Mouse (Mus musculus): ENCODE measurements at regions not wholly inside any gene's neighbourhood (a gene's known extent, or its start where the extent isn't known, plus 50 kb on each side); places are given as distances from the start of the nearest gene placed in this dataset.
A peak's percentile ranks its signal among the peaks of the same experiment; 100 is the strongest.
"Not testable (repeated sequence)": the region's sequence is repeated elsewhere in the genome, so short reads cannot be mapped to it uniquely, and the experiment has no call there.

- DNase-seq = no peak
Observed at GRCm38 (mm10) chr12:9655794-9656193, 85.9 kb downstream of the Osr1 start.

- DNase-seq = no peak
Observed at GRCm38 (mm10) chr12:9656324-9656723, 86.4 kb downstream of the Osr1 start.

- DNase-seq = no peak
Observed at GRCm38 (mm10) chr12:9657199-9657766, 87.4 kb downstream of the Osr1 start.

- DNase-seq = peak; percentile 8
Observed at GRCm38 (mm10) chr12:9657793-9658192, 87.9 kb downstream of the Osr1 start.

GRCm38 (mm10) chr12:9660299-9660698, 90.4 kb downstream of the Osr1 start:
- no peak for DNase-seq

- DNase-seq = no peak
Observed at GRCm38 (mm10) chr12:9688776-9689175, 118.9 kb downstream of the Osr1 start.

- DNase-seq = no peak
Observed at GRCm38 (mm10) chr12:9689541-9689940, 119.6 kb downstream of the Osr1 start.

GRCm38 (mm10) chr12:9732921-9733320, 163.0 kb downstream of the Osr1 start:
- peak; percentile 48 for DNase-seq

GRCm38 (mm10) chr12:9744709-9745395, 174.9 kb downstream of the Osr1 start:
- DNase-seq = peak; percentile 10

- no peak for DNase-seq
Observed at GRCm38 (mm10) chr12:9751261-9752078, 181.6 kb downstream of the Osr1 start.

GRCm38 (mm10) chr12:9752079-9752450, 182.1 kb downstream of the Osr1 start:
- DNase-seq = no peak

GRCm38 (mm10) chr12:9756411-9756810, 186.5 kb downstream of the Osr1 start:
- no peak for DNase-seq

GRCm38 (mm10) chr12:9760818-9761217, 190.9 kb downstream of the Osr1 start:
- DNase-seq = no peak

GRCm38 (mm10) chr12:9762291-9762811, 192.4 kb downstream of the Osr1 start:
- DNase-seq = not testable (repeated sequence)

GRCm38 (mm10) chr12:9762842-9763241, 192.9 kb downstream of the Osr1 start:
- DNase-seq = no peak

- DNase-seq = no peak
Observed at GRCm38 (mm10) chr12:9770908-9771307, 201.0 kb downstream of the Osr1 start.

GRCm38 (mm10) chr12:9772875-9773274, 203.0 kb downstream of the Osr1 start:
- no peak for DNase-seq

- DNase-seq = no peak
Observed at GRCm38 (mm10) chr12:9802284-9802683, 232.4 kb downstream of the Osr1 start.

- DNase-seq = peak; percentile 21
Observed at GRCm38 (mm10) chr12:9807406-9807805, 237.5 kb downstream of the Osr1 start.

- no peak for DNase-seq
Observed at GRCm38 (mm10) chr12:9833273-9833672, 263.4 kb downstream of the Osr1 start.

- no peak for DNase-seq
Observed at GRCm38 (mm10) chr12:9839198-9839845, 269.4 kb downstream of the Osr1 start.

GRCm38 (mm10) chr12:9839949-9840348, 270.0 kb downstream of the Osr1 start:
- no peak for DNase-seq

- no peak for DNase-seq
Observed at GRCm38 (mm10) chr12:9847034-9847433, 277.1 kb downstream of the Osr1 start.
